Mouse (Mus musculus) ES-Bruce4 (cell line): ENCODE data around the gene Dcn. TPM values are rescaled to one million over a fixed set of nuclear protein-coding genes. Genes with fewer than 3 reads are reported as not detected.

Experiments used
- H3K27ac ChIP-seq: 2 replicates; pipeline ENCODE4 v1.5.1; 2012; ENCODE audit warnings: low read length, inconsistent platforms; ENCODE audit not compliant: insufficient read depth
- H3K27me3 ChIP-seq: 2 replicates; pipeline ENCODE4 v1.6.1; 2012; ENCODE audit warnings: mild to moderate bottlenecking, low read length, inconsistent platforms; ENCODE audit not compliant: control insufficient read depth, poor library complexity, insufficient read depth, severe bottlenecking
- H3K36me3 ChIP-seq: 2 replicates; pipeline ENCODE4 v1.6.1; 2012; ENCODE audit warnings: inconsistent platforms, mild to moderate bottlenecking, low read length, moderate library complexity; ENCODE audit not compliant: control insufficient read depth, poor library complexity, insufficient read depth, severe bottlenecking
- H3K4me1 ChIP-seq: one replicate; pipeline ENCODE4 v1.8.1; 2011; ENCODE audit warnings: low read length; ENCODE audit not compliant: control insufficient read depth, insufficient read depth
- H3K4me3 ChIP-seq: 2 replicates; pipeline ENCODE4 v1.5.1; 2011; ENCODE audit warnings: low read depth, mild to moderate bottlenecking, low read length
- H3K9ac ChIP-seq: 2 replicates; pipeline ENCODE4 v1.6.1; 2012; ENCODE audit warnings: low read depth, mild to moderate bottlenecking, inconsistent platforms; ENCODE audit not compliant: poor library complexity, severe bottlenecking
- H3K9me3 ChIP-seq: replicated peaks from 2 replicates; pipeline ENCODE4 v1.6.1; 2012; ENCODE audit warnings: mild to moderate bottlenecking, low read length, inconsistent platforms; ENCODE audit not compliant: control insufficient read depth, poor library complexity, insufficient read depth, severe bottlenecking
- CTCF ChIP-seq: IDR thresholded peaks from one replicate; pipeline ENCODE4 v1.8.1; 2011; ENCODE audit warnings: low read depth, low read length
- EP300 ChIP-seq: IDR thresholded peaks from 2 replicates; pipeline ENCODE4 v1.6.1; 2011; ENCODE audit warnings: low read depth, low read length; ENCODE audit not compliant: insufficient read depth
- POLR2A ChIP-seq: IDR thresholded peaks from one replicate; pipeline ENCODE4 v1.8.1; 2011; ENCODE audit warnings: low read length; ENCODE audit not compliant: insufficient read depth
- polyA plus RNA-seq: library from polyadenylated mRNA; stranded (reverse); fragments of >200 nt; gene quantifications from 2 replicates; pipeline ENCODE4 v1.2.4, GENCODE M21; 2011; ENCODE audit warnings: low read depth; ENCODE audit not compliant: missing spikeins, insufficient read depth, insufficient read length

Dcn gene
- polyA plus RNA-seq, 1 experiment, result 2.0 TPM

- H3K27me3 ChIP-seq, result no peaks in the 10 kb centered on the region
- H3K9me3 ChIP-seq, result no peaks in the 10 kb centered on the region
- H3K4me3 ChIP-seq, result no peak overlapping the region
- no peak overlapping the region for H3K9ac ChIP-seq
- no peaks in the 10 kb centered on the region for H3K4me1 ChIP-seq
- TF ChIP-seq CTCF (no peak), EP300 (no peak), POLR2A (no peak)
- no peaks in the 10 kb centered on the region for H3K36me3 ChIP-seq
- H3K27ac ChIP-seq, result no peak overlapping the region
Observed at GRCm38 (mm10) chr10:97484049-97484448, 4.6 kb downstream of the Dcn start.

- Histone ChIP-seq H3K9ac (no peak overlapping the region), H3K27ac (no peak overlapping the region)
Observed at GRCm38 (mm10) chr10:97485151-97485550, 5.7 kb downstream of the Dcn start.

GRCm38 (mm10) chr10:97486085-97486484, 6.7 kb downstream of the Dcn start:
- Histone ChIP-seq H3K27me3 (no peaks in the 10 kb centered on the region), H3K27ac (no peak overlapping the region), H3K4me3 (no peak overlapping the region), H3K36me3 (no peaks in the 10 kb centered on the region), H3K4me1 (no peaks in the 10 kb centered on the region), H3K9me3 (no peaks in the 10 kb centered on the region), H3K9ac (no peak overlapping the region)
- TF ChIP-seq CTCF (no peak), POLR2A (no peak), EP300 (no peak)

More at GRCm38 (mm10) chr10:97485151-97485550, 5.7 kb downstream of the Dcn start:
- H3K4me3 ChIP-seq, result no peak overlapping the region
- no peaks in the 10 kb centered on the region for H3K9me3 ChIP-seq
- no peaks in the 10 kb centered on the region for H3K36me3 ChIP-seq
- no peak for TF ChIP-seq EP300
- TF ChIP-seq POLR2A, result no peak
- TF ChIP-seq CTCF, result no peak
- H3K4me1 ChIP-seq, result no peaks in the 10 kb centered on the region
- H3K27me3 ChIP-seq, result no peaks in the 10 kb centered on the region

GRCm38 (mm10) chr10:97487269-97487989, 8.0 kb downstream of the Dcn start:
- Histone ChIP-seq H3K9me3 (no peaks in the 10 kb centered on the region), H3K9ac (no peak overlapping the region), H3K27ac (no peak overlapping the region), H3K36me3 (no peaks in the 10 kb centered on the region), H3K4me1 (no peaks in the 10 kb centered on the region), H3K4me3 (no peak overlapping the region), H3K27me3 (no peaks in the 10 kb centered on the region)
- no peak for TF ChIP-seq EP300
- no peak for TF ChIP-seq POLR2A
- no peak for TF ChIP-seq CTCF

GRCm38 (mm10) chr10:97492367-97492980, 13.1 kb downstream of the Dcn start:
- no peak overlapping the region for H3K9ac ChIP-seq
- H3K4me1 ChIP-seq, result no peaks in the 10 kb centered on the region
- no peak overlapping the region for H3K27ac ChIP-seq
- no peaks in the 10 kb centered on the region for H3K36me3 ChIP-seq
- TF ChIP-seq EP300, result no peak
- no peak for TF ChIP-seq POLR2A
- no peak for TF ChIP-seq CTCF
- no peaks in the 10 kb centered on the region for H3K27me3 ChIP-seq
- H3K9me3 ChIP-seq, result no peaks in the 10 kb centered on the region
- H3K4me3 ChIP-seq, result no peak overlapping the region

- Histone ChIP-seq H3K4me1 (no peaks in the 10 kb centered on the region), H3K9ac (no peak overlapping the region), H3K36me3 (no peaks in the 10 kb centered on the region), H3K9me3 (no peaks in the 10 kb centered on the region), H3K27me3 (no peaks in the 10 kb centered on the region), H3K27ac (no peak overlapping the region), H3K4me3 (no peak overlapping the region)
- TF ChIP-seq EP300 (no peak), POLR2A (no peak), CTCF (no peak)
Observed at GRCm38 (mm10) chr10:97497646-97498045, 18.2 kb downstream of the Dcn start.
